Mouse (Mus musculus) cerebral cortex, adult 2 months (tissue): Measurements from ENCODE around the gene Cavin3.

Experiments used
- WGBS: fragments of 180-500 bp; shearing (Covaris S2); methylation state at CpG from one replicate; pipeline ENCODE4 v1.1.7; 2018; 5-methylcytosine and 5-hydroxymethylcytosine counted together

Cavin3 gene

DNA sequence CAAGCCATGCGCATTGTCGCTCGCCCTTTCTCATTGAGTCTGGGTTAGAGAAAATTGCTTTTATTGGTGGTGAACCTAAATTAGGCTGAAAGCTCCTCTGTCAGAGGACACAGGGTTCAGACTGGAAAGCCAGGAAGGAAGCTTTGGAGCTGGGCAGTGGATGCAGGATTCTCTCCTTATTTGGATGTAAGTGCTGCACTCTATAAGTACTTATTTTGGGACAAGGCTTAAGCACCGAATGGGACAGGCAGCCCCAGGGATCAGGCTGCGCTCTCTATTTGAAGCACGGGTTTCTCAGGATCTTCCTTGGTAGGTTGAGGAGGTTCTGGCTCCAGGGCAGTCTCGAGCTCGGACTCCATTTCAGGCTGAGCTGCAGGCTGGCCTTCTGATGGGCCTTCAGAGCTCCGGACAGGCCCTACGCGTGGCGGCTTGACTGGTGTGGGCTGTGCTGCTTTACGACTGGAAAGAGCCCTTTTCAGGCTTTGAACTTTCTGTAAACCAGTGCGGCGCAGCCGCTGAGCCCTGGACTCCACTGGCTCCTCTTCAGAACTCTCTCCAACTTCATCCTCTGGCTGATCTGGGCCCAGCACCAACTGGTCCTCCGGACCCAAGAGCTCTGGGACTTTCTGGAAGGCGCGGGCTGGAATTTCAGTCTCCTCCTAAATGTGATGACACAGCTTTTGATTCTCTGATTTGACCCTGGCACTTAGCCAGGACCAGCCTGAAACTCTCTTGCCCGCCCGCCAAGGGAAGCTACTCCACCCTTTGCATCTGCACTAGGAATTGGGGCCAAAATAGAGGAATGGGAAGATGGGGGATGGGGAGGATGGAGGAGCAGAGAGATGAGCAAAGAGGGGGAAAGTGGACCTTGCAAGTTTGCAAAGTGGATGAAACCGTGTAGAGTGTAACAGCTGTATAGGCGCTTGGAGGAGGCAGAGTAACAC is 1.3 kb downstream of the Cavin3 start:
- WGBS, result 59% methylated on average over 23 of the region's 23 CpGs

DNA sequence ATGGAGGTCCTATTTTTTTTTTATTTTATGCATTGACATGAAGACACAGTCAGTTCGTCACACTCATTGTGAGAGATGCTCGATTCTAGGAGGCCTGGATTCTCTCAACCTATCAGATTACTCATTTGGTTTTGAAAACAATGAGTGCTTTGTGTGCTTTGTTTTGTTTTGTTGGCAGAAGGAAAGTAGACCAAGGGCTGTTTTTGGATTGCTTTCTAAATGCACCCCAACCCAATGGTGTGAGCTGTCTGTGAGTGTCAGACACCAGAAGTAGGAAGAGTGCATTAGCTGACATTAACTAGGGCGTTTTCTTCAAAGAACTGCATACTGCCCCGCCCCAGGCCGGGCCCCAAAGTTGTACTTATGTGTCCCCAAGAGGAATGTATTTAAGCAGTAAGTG is 2.0 kb downstream of the Cavin3 start:
- WGBS, result 48% methylated on average over 5 of the region's 5 CpGs

DNA sequence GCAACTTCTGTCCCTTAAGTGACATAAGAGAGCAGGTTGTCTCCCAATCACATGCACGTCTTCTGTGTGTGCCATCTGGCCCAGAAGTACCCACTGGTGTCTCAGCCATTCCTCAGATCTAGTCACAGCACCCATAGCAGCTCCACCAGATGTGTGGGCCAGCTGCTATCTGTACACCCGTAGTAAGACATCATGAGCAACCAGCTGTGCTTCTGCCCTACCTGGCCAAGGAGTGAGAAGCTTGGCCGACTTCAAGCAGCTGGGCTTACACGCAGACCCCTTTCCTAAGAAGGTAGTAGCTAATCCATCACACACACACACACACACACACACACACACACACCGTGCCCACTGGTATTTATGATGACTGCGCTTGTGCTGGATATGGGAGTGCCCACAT is 2.9 kb downstream of the Cavin3 start:
- WGBS, result 83% methylated on average over 6 of the region's 6 CpGs

DNA sequence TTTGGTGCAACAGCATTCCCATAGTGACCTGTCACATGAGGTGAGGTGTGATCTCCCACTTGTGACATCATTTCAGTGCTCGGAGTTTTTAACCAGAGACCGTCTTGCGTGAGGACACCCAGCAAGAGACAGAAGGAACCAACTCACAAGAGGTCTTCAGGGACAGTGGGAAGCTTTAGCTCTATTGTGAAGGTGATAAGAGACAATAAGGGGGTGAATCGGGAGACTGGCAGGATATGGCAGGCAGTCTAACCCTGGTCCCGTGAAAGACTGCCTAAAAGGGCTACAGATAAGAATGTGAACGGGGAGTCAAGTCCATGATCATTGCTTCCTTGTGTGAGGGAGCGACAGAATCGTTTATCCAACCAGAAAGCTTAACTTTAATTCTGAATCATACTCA is 3.8 kb downstream of the Cavin3 start:
- WGBS, result 79% methylated on average over 8 of the region's 8 CpGs

DNA sequence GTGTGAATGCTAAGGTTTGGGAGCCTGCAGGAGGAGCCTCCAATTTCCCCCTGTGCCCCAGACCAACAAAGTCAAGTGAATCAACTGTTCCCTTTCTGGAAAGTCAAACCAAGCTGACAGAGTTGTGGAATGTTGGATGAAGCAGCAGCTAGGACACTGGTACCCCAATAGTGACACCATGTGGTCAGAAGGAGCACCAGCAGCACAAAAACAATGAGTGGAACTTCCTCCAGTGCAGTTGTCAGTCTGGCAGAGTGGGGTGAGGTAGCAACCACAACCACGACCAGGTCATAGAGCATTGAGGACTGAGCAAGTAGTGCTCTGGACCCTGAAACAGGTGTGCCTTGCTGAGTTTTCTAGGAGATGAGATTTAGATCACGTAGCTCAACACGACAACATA is 4.3 kb downstream of the Cavin3 start:
- 67% methylated on average over 3 of the region's 3 CpGs for WGBS

DNA sequence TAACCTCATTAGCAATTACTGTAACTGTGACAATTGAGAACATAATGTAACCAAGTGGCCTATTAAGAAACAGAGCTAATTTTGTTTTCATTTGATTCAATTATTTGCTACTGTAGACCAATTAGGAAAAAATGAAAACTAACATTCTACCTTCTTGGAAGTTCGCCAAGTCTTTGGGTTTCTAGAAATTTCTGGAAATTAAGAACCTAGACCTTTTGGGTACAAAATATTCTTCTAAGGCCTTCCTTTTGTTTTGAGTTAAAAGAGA is 4.7 kb downstream of the Cavin3 start:
- 97% methylated on average over 1 of the region's 1 CpGs for WGBS

DNA sequence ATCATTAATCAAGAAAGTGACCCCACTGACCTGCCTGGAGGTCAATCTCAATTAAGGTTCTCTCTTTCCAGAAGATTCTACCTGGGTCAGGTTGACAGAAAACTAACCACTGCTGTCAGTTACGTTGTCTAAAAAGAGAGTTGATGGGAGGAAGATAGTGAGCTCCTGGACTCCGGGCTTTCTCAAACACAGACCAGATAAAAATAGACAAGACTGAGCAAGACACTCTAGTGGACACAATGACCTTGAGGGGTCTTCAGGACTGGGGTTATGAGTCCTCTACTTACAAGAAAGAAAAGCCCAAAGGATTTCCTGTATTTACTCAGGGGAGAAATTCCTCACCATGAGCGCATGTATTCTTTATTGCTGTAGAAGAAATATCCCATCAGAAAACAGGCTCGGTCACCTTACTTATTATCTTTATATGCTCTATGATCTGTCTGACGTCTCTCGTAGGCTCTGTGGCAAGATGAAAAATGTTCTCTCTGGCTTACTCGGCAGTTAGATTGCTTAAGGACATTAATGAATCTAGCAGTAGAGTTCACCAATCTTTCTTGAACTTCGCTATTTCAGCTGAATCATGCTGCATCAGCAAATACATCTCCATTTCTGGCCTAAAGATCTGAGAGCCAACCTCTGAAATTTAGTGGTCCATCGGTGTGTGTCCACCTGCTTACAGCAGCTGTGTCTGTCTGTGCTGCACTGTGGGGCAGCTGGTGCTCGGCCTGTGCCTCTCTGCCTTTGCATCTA is 5.2 kb downstream of the Cavin3 start:
- 82% methylated on average over 10 of the region's 10 CpGs for WGBS

DNA sequence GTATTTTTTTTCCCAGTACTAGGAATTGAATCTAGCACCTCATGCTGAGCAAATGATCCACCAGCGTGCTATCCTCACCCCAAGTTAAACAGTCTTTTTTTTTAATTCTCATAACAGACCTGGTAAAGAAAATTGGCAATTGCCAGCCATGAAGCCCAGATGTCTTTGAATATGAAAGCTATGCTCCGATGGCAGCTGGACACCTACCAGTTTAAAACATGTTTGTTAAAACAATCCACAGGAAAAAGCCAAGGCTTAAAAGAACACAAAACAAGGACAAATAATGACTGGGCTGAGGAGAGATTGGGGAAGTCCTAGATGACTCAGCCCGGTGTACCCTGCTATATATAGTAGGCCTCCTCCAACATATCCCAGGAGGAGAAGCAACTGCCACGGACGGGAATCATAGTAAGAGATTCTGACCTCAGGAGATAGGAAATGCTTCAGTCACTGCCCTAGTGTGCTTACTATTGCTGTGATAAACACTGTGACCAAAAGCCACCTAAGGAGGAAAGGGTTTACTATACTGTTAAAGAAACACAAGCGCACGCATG is 6.6 kb downstream of the Cavin3 start:
- 46% methylated on average over 7 of the region's 7 CpGs for WGBS

DNA sequence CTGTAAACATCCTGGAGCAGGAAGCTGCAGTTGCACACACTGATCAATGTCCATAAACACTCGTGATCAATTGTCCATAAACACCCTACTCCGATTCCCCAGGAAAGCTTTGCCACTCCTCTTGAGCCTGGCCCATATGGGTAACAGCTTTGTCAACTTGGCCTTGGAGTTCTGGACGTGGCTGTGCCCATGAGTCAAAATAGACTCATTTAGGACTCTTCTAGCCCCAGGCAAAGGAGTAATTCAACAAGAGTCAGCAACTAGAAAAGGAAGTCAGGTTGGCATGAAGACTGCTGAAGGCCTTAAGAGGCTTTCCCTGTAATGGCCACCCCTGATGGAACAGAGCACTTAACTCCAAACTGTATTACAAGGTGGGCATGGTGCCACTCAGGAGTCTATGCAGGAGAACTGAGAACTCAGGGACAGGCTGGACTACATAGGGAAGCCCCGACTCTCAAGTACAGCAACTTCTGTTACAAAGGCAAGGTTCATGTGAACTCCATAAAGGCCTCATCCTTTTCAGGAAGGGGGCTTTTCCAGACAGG is 7.3 kb downstream of the Cavin3 start:
- WGBS, result 77% methylated on average over 4 of the region's 4 CpGs

DNA sequence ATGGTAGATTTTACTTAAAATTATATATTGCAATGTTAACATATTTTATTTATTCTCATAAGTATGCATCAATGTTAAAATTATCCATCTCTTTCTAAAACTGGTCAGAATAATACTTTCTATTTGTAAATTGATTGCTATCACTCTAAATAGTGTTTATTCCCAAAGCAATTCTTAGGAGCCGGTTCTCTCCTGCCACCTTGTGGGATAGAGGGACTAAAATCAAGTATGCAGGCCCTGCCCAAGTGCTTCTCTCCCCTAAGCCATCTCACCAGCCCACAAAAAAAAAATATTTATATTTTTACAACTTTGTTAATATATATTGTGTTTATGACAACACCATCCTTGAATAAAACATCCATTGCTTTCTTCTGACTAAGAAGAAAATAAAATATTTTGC is 9.5 kb downstream of the Cavin3 start:
- WGBS, result 36% methylated on average over 1 of the region's 1 CpGs

DNA sequence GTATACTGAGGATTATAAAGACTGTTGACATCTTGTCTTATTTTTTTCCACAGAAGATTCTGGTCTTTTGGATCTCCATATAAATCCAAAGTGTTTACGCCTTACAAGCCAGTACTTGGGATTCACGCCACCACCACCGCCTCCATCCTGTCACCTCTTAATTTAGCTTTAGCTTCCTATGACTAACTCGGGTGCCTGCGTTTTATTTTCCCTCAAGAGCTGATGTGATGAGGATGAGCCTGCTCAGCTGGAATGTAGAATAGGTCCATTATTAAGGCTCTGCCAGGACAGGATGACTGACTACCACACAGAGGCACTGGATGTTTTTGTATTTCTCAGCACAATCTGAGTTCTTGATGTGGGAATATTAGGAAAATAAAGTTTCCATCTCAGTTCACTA is 16.6 kb downstream of the Cavin3 start:
- 53% methylated on average over 5 of the region's 5 CpGs for WGBS

DNA sequence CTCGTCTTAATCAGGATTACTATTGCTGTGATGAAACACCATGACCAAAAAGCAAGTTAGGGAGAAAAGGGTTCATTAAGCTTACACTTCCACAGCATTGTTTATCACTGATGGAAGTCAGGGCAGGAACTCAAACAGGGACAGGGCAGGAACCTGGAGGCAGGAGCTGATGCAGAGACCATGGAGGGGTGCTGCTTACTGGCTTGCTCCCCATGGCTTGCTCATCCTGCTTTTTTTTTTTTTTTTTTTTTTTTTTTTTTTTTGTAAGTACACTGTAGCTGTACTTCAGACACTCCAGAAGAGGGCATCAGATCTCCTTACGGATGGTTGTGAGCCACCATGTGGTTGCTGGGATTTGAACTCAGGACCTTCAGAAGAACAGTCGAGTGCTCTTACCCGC is 28.8 kb downstream of the Cavin3 start:
- 93% methylated on average over 4 of the region's 4 CpGs for WGBS

DNA sequence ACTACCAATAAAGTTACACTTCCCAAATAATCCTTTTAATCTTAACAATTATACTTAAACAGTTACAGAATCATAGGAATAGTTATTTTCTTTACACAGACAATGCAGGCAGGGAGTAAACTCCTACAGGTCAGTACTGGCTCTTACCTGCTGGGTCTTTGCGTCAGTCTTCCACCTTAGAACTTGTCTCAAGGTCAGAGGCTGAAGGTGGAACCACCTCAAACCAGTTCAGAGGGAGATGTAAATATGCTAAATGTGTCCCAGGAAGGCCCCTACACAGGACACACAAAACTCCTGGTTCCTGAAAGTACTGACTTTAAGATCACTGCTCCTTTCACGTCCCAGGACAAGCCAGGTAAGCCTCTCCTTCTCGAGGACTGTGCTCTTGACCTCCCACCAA is 37.0 kb downstream of the Cavin3 start:
- WGBS, result 85% methylated on average over 3 of the region's 3 CpGs

DNA sequence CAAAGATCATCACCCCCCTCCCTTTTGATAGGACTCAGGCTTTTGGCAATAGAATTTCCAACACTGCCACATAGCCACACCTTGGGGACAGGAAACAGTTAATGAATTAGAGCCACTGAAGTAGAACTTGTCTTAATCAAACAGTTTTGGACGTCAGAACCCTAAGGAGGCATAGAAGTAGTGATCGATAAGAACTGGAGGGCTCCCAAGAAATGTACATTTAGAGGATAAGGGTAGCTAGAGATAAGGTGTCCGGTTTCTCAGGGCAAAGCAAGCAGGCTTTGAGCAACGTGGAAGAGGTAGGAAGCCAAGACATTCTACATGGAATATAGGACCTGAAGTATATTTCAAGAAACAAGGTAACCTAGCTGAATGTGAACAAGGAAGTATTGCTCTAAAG is 40.7 kb downstream of the Cavin3 start:
- 68% methylated on average over 4 of the region's 4 CpGs for WGBS

DNA sequence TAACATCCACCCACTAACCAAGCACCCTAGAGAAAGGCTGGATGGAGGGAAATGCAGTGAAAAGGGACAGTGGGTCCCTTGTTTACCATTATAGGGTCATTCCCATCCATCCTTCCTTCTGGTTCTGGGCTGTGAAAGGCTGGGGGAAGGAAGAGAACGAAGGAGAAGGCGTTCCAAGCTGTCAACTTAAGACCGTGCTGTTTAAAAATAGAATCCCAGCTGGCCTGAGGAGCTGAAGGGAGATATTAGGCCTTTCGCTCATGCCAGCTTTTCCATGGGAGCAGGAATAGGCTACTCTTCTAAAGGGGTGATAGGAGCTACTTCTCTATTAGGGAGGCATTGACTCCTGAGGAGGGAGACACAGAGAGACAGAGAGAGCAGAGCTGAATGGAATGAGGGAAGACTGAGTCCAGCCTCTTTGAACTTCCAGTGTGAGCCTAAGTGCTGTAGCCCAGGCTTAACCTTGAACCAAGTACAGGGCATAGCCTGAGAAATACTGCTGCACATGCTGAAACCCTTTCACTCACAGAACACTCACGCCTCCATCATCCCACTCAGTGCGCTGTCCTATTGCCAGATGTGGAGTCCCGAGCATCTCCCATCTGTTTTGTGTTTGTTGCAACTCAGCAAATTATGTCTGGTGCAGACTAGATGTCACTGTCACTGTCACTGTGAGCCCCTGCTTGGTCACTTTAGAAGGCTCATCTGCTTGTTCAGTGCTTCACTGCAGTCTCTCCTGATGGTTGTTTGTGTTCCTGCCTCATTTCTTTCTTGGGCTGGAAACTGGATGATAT is 43.9 kb downstream of the Cavin3 start:
- 37% methylated on average over 7 of the region's 7 CpGs for WGBS

DNA sequence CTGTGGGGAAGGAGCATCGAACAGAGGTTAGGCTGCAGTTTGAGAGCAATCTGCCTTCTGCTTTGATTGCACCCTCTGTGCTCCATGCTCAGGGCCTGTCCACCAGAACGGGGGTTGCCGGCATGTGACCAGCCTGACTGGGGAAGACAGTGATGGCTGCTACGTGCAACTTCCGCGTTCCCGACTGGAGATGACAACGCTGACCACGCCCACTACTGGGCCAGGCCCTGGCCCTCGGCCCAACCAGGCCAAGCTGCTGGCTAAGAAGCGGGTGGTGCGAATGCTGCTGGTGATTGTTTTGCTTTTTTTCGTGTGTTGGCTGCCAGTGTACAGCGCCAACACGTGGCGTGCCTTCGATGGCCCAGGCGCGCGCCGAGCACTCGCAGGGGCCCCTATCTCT is 47.3 kb downstream of the Cavin3 start:
- 80% methylated on average over 22 of the region's 22 CpGs for WGBS

DNA sequence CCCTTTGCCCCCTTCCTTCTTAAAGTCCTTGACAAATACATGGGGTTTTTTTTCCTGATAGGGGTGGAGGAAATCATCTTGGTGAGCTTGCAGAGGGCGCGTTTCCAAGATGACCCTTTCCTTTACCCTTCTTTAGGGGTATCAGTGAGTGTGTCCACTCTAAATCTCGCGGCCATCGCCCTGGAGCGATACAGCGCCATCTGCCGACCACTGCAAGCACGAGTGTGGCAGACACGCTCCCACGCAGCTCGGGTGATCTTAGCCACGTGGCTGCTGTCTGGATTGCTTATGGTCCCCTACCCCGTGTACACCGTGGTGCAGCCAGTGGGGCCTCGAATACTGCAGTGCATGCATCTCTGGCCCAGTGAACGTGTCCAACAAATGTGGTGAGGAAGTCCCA is 48.2 kb downstream of the Cavin3 start:
- 80% methylated on average over 17 of the region's 17 CpGs for WGBS

DNA sequence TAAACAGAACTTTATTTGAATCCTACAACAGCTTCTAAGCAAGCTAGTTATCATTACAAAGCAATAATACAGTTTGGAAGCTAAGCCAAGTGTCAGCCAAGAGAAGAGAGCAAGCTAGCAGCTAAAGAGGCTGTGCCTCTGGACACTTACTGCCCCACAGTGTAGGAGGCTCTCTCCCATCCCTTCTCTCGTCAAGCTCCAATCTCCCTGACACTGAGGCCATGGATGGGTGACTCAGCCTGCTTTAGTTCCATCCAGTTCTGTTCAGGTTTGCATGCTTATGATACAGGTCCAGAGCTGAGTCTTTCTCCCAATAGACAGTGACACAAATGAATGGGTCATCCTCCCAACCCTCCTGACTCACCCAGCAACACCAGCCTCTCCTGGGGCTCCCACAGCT is 50.0 kb downstream of the Cavin3 start:
- 33% methylated on average over 1 of the region's 1 CpGs for WGBS
